Mouse (Mus musculus) yolk sac, embryonic 10.5 days (tissue): Measurements from ENCODE around the gene Spata31d1b.

Experiments used
- DNase-seq: peaks from one replicate; pipeline ENCODE4 v3.0.0-alpha.2; 2017; ENCODE audit warnings: low spot score

Spata31d1b gene

GRCm38 (mm10) chr13:59750310-59750709 lies 38.2 kb downstream of the Spata31d1b start:
- no peak for DNase-seq

DNA sequence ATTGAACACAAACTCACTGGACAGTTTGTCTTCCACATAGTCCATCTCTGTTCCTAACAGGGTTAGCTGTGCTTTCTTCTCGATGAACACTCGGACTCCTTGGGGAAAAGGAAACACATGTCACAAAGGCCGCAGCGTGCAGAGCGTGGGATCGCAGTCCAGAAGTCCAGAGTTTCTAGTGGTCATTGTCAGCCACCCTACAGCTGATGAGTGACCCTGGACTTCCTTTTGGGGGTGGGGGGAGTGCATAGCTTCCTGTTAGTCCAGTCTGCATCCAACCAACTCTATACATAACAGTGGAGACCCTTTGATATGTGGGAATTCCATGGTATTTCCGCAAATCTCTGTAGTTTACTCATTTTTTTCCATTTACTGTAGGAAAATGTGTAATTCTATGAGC lies 44.8 kb downstream of the Spata31d1b start:
- DNase-seq: no peak

DNA sequence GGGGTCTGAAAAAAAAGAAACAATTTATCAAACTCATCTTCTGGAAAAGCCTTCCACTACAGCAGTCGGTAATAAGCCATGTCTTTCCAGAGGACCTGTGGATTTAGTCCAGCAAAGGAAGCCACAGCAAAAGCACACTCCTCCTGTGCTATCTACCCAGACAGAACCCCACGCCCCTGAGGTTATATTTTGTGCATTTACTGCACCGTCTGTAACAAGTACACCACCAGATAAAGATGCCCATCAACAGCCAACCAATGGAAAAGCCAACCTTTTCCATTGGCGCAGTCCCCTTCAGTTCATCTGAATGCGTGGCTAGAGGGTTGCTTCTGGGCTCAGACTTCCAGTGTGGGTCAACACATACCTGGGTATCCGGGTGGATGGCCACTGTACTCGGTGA lies 50.7 kb downstream of the Spata31d1b start:
- no peak for DNase-seq

DNA sequence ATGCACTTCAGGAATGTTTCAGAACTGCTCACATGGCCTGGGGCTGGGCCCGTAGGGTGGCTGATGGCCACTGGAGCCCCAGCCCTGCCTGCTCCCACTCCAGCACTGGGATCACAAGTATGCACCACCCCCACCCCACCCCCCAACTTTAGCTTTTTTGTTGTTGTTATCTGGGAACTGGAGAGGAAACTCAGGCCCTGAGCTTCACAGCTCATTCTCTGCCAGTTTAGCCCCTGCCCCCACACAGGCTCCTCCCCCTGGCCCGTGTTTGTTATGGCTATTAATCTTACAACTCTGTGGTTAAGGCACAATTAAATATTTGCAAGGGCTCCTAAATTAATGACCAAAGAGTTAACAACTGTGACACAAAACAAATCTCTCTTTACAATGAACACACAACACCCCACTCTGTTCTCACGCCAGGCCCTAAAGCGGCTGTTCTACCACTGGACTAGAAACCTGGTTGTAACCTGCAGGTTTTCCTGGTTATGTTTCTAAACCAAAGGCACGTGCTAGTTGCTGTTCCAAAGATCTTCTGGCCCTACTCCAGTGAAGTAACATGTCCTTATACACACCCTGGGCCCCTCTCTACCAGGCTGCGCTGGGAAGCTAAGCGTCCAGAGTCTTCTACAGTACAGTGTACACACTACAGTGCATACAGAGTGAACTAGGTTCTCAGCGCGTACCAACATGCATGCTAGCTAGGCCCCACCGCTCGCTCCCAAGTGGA lies 54.9 kb downstream of the Spata31d1b start:
- peak; percentile 26 for DNase-seq

- no peak for DNase-seq
These were observed 56.4 kb downstream of the Spata31d1b start for GRCm38 (mm10) chr13:59768531-59768930.
